Mouse (Mus musculus) thymus, adult 2 months (tissue): ENCODE results near the gene Klhdc7b. TPM values are rescaled to one million over a fixed set of nuclear protein-coding genes. Genes with fewer than 3 reads are reported as not detected.

Experiments
- DNase-seq: peaks from one replicate; pipeline ENCODE4 v3.0.0; 2021
- H3K27ac ChIP-seq: fragments of 200-500 bp; 2 replicates; pipeline ENCODE4 v1.5.1; 2012; ENCODE audit warnings: low read length, control low read depth; ENCODE audit not compliant: control insufficient read depth, insufficient read depth
- H3K27me3 ChIP-seq: fragments of 200-500 bp; 2 replicates; pipeline ENCODE4 v1.6.1; 2012; ENCODE audit warnings: mild to moderate bottlenecking, low read length, moderate library complexity, mixed read lengths; ENCODE audit not compliant: control insufficient read depth, insufficient read depth
- H3K36me3 ChIP-seq: fragments of 200-500 bp; 2 replicates; pipeline ENCODE4 v1.6.1; 2012; ENCODE audit warnings: mild to moderate bottlenecking, low read length, moderate library complexity; ENCODE audit not compliant: control insufficient read depth, insufficient read depth
- H3K4me1 ChIP-seq: fragments of 200-500 bp; replicated peaks from 2 replicates; pipeline ENCODE4 v1.6.1; 2012; ENCODE audit warnings: low read length; ENCODE audit not compliant: control insufficient read depth, insufficient read depth
- H3K4me3 ChIP-seq: fragments of 200-500 bp; 2 replicates; pipeline ENCODE4 v1.5.1; 2012; ENCODE audit warnings: mild to moderate bottlenecking, low read length, control low read depth, moderate library complexity; ENCODE audit not compliant: control insufficient read depth, insufficient read depth
- CTCF ChIP-seq: fragments of 200-500 bp; IDR thresholded peaks from 2 replicates; pipeline ENCODE4 v1.5.1; 2012; ENCODE audit warnings: mild to moderate bottlenecking, control low read depth, low read length, moderate library complexity, borderline replicate concordance; ENCODE audit not compliant: control insufficient read depth, poor library complexity, insufficient read depth; ENCODE audit errors: extremely low read depth
- POLR2A ChIP-seq: fragments of 200-500 bp; IDR thresholded peaks from 2 replicates; pipeline ENCODE4 v1.6.1; 2012; ENCODE audit warnings: mild to moderate bottlenecking, low read length, control low read depth, moderate library complexity; ENCODE audit not compliant: control insufficient read depth, poor library complexity, insufficient read depth; ENCODE audit errors: extremely low read depth
- WGBS: fragments of 180-500 bp; shearing (Covaris S2); methylation state at CpG from one replicate; pipeline ENCODE4 v1.1.7; 2018; 5-methylcytosine and 5-hydroxymethylcytosine counted together
- polyA plus RNA-seq: library from polyadenylated mRNA; depleted of rRNA; stranded (reverse); fragments of >200 nt; gene quantifications from 2 replicates; pipeline ENCODE4 v1.2.3, GENCODE M21; 2012

Gene Klhdc7b
- polyA plus RNA-seq, 1 experiment = 0.13 TPM

GRCm38 (mm10) chr15:89356372-89356771, 28.3 kb upstream of the Klhdc7b start:
- peak overlapping the region; percentile 68 for H3K27ac ChIP-seq
- peaks cover 32% of the 10 kb centered on the region for H3K36me3 ChIP-seq
- H3K27me3 ChIP-seq = no peaks in the 10 kb centered on the region
- no peak for TF ChIP-seq POLR2A
- TF ChIP-seq CTCF = no peak
- peak overlapping the region; percentile 75 for H3K4me3 ChIP-seq
- peaks cover 15% of the 10 kb centered on the region for H3K4me1 ChIP-seq
- DNase-seq = peak; percentile 76
- WGBS = under 1% methylated on average over 15 of the region's 15 CpGs

- DNase-seq = no peak
- Histone ChIP-seq H3K27ac (no peak overlapping the region), H3K4me1 (peaks cover 15% of the 10 kb centered on the region), H3K27me3 (no peaks in the 10 kb centered on the region), H3K4me3 (no peak overlapping the region), H3K36me3 (peaks cover 39% of the 10 kb centered on the region)
- 93% methylated on average over 3 of the region's 3 CpGs for WGBS
- TF ChIP-seq POLR2A (no peak), CTCF (no peak)
Measured at GRCm38 (mm10) chr15:89358784-89359183, 25.9 kb upstream of the Klhdc7b start.

- Histone ChIP-seq H3K4me1 (no peaks in the 10 kb centered on the region), H3K27ac (no peak overlapping the region), H3K36me3 (peaks cover 82% of the 10 kb centered on the region), H3K4me3 (no peak overlapping the region), H3K27me3 (no peaks in the 10 kb centered on the region)
- TF ChIP-seq POLR2A (no peak), CTCF (no peak)
- WGBS = 96% methylated on average over 7 of the region's 7 CpGs
- DNase-seq = no peak
Measured at GRCm38 (mm10) chr15:89363051-89363450, 21.7 kb upstream of the Klhdc7b start.

DNA sequence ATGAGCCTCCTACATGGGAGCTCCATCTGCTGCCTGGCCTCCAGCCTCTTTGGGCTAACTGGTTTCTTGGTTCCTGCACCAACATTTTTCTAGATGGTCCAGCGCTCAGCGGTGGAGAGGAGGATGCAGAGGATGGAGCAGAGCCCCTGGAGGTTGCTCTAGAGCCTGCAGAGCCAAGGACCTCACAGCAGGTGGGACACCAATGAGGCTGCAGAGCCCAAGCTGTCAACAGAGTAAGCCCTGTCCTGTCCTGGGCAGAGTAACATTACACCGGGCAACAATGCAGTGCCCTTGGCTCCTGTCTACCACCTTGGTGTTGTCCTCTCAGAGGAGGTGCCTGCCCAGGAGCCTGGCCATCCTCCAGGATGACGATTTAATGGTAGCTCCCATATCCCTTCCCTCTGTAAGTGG, 19.6 kb upstream of the Klhdc7b start:
- no peaks in the 10 kb centered on the region for H3K4me1 ChIP-seq
- no peak for TF ChIP-seq CTCF
- no peak for TF ChIP-seq POLR2A
- H3K27ac ChIP-seq = no peak overlapping the region
- DNase-seq = no peak
- WGBS = 98% methylated on average over 4 of the region's 4 CpGs
- H3K36me3 ChIP-seq = peaks cover 100% of the 10 kb centered on the region
- no peak overlapping the region for H3K4me3 ChIP-seq
- H3K27me3 ChIP-seq = no peaks in the 10 kb centered on the region

GRCm38 (mm10) chr15:89372068-89372467, 12.6 kb upstream of the Klhdc7b start:
- Histone ChIP-seq H3K4me1 (peaks cover 8% of the 10 kb centered on the region), H3K36me3 (peaks cover 44% of the 10 kb centered on the region), H3K27ac (no peak overlapping the region), H3K27me3 (no peaks in the 10 kb centered on the region), H3K4me3 (no peak overlapping the region)
- no peak for TF ChIP-seq CTCF
- TF ChIP-seq POLR2A = no peak
- DNase-seq = no peak
- WGBS = 83% methylated on average over 13 of the region's 13 CpGs

DNA sequence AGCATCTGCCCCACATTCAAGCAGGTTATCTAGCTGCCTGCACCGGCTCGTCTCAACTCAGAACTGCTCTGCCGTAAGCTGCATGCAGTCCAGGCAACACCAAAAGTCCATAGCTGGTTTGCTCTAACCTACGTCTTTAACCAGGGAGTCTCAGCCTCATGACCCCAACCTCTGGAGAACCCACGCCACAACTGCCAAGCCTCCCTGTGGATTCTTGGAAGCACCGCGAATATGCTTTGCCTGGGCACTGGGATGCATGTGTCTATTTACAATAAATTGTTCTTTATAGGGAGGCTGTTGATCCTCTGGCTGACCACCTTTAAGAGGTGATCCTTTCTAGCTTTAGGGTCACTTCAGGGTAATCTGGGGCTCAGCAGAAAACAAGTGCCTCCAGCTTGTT, 12.2 kb upstream of the Klhdc7b start:
- peaks cover 39% of the 10 kb centered on the region for H3K36me3 ChIP-seq
- no peaks in the 10 kb centered on the region for H3K27me3 ChIP-seq
- H3K4me3 ChIP-seq = no peak overlapping the region
- 95% methylated on average over 7 of the region's 7 CpGs for WGBS
- no peak overlapping the region for H3K27ac ChIP-seq
- TF ChIP-seq POLR2A = no peak
- TF ChIP-seq CTCF = no peak
- DNase-seq = no peak
- H3K4me1 ChIP-seq = peaks cover 13% of the 10 kb centered on the region
